In genomic region chr3:84695418-84695817, GRCm38 (mm10) we compare ENCODE assay signal across 9 mouse cellular contexts. TPM values are rescaled to one million over a fixed set of nuclear protein-coding genes. Genes with fewer than 3 reads are reported as not detected.
DNase-seq lines count a peak whose midpoint lies in the region; ATAC-seq lines count a peak whose summit lies in the region.
"Had no signal": no experiment of that assay in that cellular context is flagged by ENCODE, and none has a peak within 500 bp of the region (broad histone marks: within the 10 kb centered on the region; RNA-seq: fewer than 3 reads in every experiment).

No protein-coding gene starts in this region.

- H3K4me3 ChIP-seq in heart, embryonic 14.5 days (ENCODE audit: control insufficient read depth in 1 of 2, insufficient read depth in 1 of 2, low read depth in 1 of 2, low read length in 2 of 2): no peak overlapping the region
- H3K4me3 ChIP-seq in lung, embryonic 16.5 days (ENCODE audit: low read length): no peak overlapping the region
- no peak overlapping the region for H3K4me3 ChIP-seq in embryonic facial prominence, embryonic 14.5 days (ENCODE audit: low read depth, low read length)
- H3K4me3 ChIP-seq in stomach, embryonic 14.5 days (ENCODE audit: low read depth, low read length): no peak overlapping the region
- H3K4me3 ChIP-seq: liver, embryonic 13.5 days had no signal

- H3K4me2 ChIP-seq in heart, embryonic 14.5 days (ENCODE audit: low read length): no peak overlapping the region
- H3K4me2 ChIP-seq in lung, embryonic 16.5 days (ENCODE audit: low read depth, low read length): peak overlapping the region; percentile 48
- H3K4me2 ChIP-seq in embryonic facial prominence, embryonic 14.5 days (ENCODE audit: low read depth, low read length): no peak overlapping the region
- H3K4me2 ChIP-seq in stomach, embryonic 14.5 days (replicated peaks; ENCODE audit: low read depth, low read length): no peak overlapping the region
- H3K4me2 ChIP-seq: liver, embryonic 13.5 days had no signal

- H3K9me3 ChIP-seq in heart, embryonic 14.5 days (ENCODE audit: control insufficient read depth, low read length): no peaks in the 10 kb centered on the region
- H3K9me3 ChIP-seq in lung, embryonic 16.5 days (ENCODE audit: control insufficient read depth, low read length): no peaks in the 10 kb centered on the region
- no peaks in the 10 kb centered on the region for H3K9me3 ChIP-seq in embryonic facial prominence, embryonic 14.5 days (ENCODE audit: control insufficient read depth, low read length)
- H3K9me3 ChIP-seq in stomach, embryonic 14.5 days (ENCODE audit: control insufficient read depth, low read depth, low read length): no peaks in the 10 kb centered on the region
- H3K9me3 ChIP-seq: liver, embryonic 13.5 days had no signal

- H3K4me1 ChIP-seq in heart, embryonic 14.5 days (ENCODE audit: control insufficient read depth in 2 of 2, insufficient read depth in 2 of 2, low read length in 2 of 2): peaks cover 6 to 11% of the 10 kb centered on the region in 2 experiments
- peaks cover 24% of the 10 kb centered on the region for H3K4me1 ChIP-seq in lung, embryonic 16.5 days (replicated peaks; ENCODE audit: control insufficient read depth, insufficient read depth, low read length)
- 0 out of 2 replicates have a peak, but pooled peaks cover 11% of the 10 kb centered on the region for H3K4me1 ChIP-seq in embryonic facial prominence, embryonic 14.5 days (ENCODE audit: control insufficient read depth, insufficient read depth, low read length)
- peaks cover 12% of the 10 kb centered on the region; the same call in 1 of the 2 replicates for H3K4me1 ChIP-seq in stomach, embryonic 14.5 days (ENCODE audit: control insufficient read depth, insufficient read depth, low read length)

- DNase-seq in heart, postnatal 25 days (ENCODE audit: low spot score): no peak
- no peak for DNase-seq in lung, postnatal 25 days (ENCODE audit: low spot score)
- peak; percentile 18 for DNase-seq in embryonic facial prominence, embryonic 14.5 days (ENCODE audit: low spot score)
- no peak for DNase-seq in spleen, postnatal 4 days (ENCODE audit: low spot score in 2 of 2)
- DNase-seq: liver, embryonic 13.5 days; thymus, adult 18-20 months had no signal

- peak; percentile 20; the same call in 1 of the 2 replicates for ATAC-seq in heart, embryonic 14.5 days (ENCODE audit: insufficient number of reproducible peaks, insufficient read depth, low FRiP score, low read depth)
- peak; percentile 46; the same call in 1 of the 2 replicates for ATAC-seq in lung, embryonic 16.5 days (ENCODE audit: low read depth)
- peak; percentile 28; the same call in 1 of the 2 replicates for ATAC-seq in embryonic facial prominence, embryonic 14.5 days (ENCODE audit: low read depth)
- ATAC-seq in stomach, embryonic 14.5 days (ENCODE audit: insufficient number of reproducible peaks, insufficient read depth, low FRiP score, low read depth): peak; percentile 69

- H3K36me3 ChIP-seq in heart, embryonic 14.5 days (ENCODE audit: control insufficient read depth, insufficient read depth, low read length): no peaks in the 10 kb centered on the region
- no peaks in the 10 kb centered on the region for H3K36me3 ChIP-seq in lung, embryonic 16.5 days (ENCODE audit: control insufficient read depth, insufficient read depth, low read length)
- no peaks in the 10 kb centered on the region for H3K36me3 ChIP-seq in embryonic facial prominence, embryonic 14.5 days (ENCODE audit: control insufficient read depth, insufficient read depth, low read length)
- no peaks in the 10 kb centered on the region for H3K36me3 ChIP-seq in stomach, embryonic 14.5 days (ENCODE audit: control insufficient read depth, insufficient read depth, low read length)
- H3K36me3 ChIP-seq: liver, embryonic 13.5 days had no signal

- intact Hi-C loops in heart, postnatal 25 days (cut with DNase I): no loop called here

- no peaks in the 10 kb centered on the region for H3K27me3 ChIP-seq in heart, embryonic 14.5 days (ENCODE audit: control insufficient read depth, insufficient read depth, low read length)
- H3K27me3 ChIP-seq in lung, embryonic 16.5 days (ENCODE audit: control insufficient read depth, insufficient read depth, low read depth, low read length): no peaks in the 10 kb centered on the region
- H3K27me3 ChIP-seq in embryonic facial prominence, embryonic 14.5 days (replicated peaks; ENCODE audit: control insufficient read depth, insufficient read depth, low read length): no peaks in the 10 kb centered on the region
- no peaks in the 10 kb centered on the region for H3K27me3 ChIP-seq in stomach, embryonic 14.5 days (ENCODE audit: control insufficient read depth, insufficient read depth, low read length)

- H3K9ac ChIP-seq in heart, embryonic 14.5 days (ENCODE audit: low read length): no peak overlapping the region
- no peak overlapping the region for H3K9ac ChIP-seq in lung, embryonic 16.5 days (ENCODE audit: low read length)
- no peak overlapping the region for H3K9ac ChIP-seq in embryonic facial prominence, embryonic 14.5 days (ENCODE audit: low read depth, low read length)
- no peak overlapping the region for H3K9ac ChIP-seq in stomach, embryonic 14.5 days (replicated peaks; ENCODE audit: low read depth, low read length)
- H3K9ac ChIP-seq: liver, embryonic 13.5 days had no signal

- 42% methylated on average over 9 of the region's 9 CpGs for WGBS in heart, embryonic 14.5 days
- WGBS in lung, embryonic 16.5 days: 18% methylated on average over 9 of the region's 9 CpGs
- WGBS in embryonic facial prominence, embryonic 14.5 days: 57% methylated on average over 9 of the region's 9 CpGs
- 23% methylated on average over 9 of the region's 9 CpGs for WGBS in stomach, embryonic 14.5 days

- no peak overlapping the region for H3K27ac ChIP-seq in heart, embryonic 14.5 days (replicated peaks in 1 of 2; ENCODE audit: control insufficient read depth in 1 of 2, insufficient read depth in 1 of 2, low read depth in 2 of 2, low read length in 2 of 2)
- H3K27ac ChIP-seq in lung, embryonic 16.5 days (ENCODE audit: low read length): peak overlapping the region; percentile 73
- no peak overlapping the region for H3K27ac ChIP-seq in embryonic facial prominence, embryonic 14.5 days (replicated peaks; ENCODE audit: low read depth, low read length)
- peak overlapping the region; percentile 23; the same call in 1 of the 2 replicates for H3K27ac ChIP-seq in stomach, embryonic 14.5 days (ENCODE audit: low read length)
- H3K27ac ChIP-seq: liver, embryonic 13.5 days had no signal

RNA-seq across cellular contexts. Expression of gene Tmem154, which starts 29.4 kb away (rescaled TPM):
- polyA plus RNA-seq in heart, embryonic 14.5 days (2014; fragmentation: Nextera tagmentation; extraction: Ambion mirVana): 1.2 and 1.8 TPM in 2 replicates
- 1 to 10 TPM; 1.5 TPM for total RNA-seq in heart, postnatal 25 days (2021)
- polyA plus RNA-seq in lung, embryonic 16.5 days (2015; fragmentation: Nextera tagmentation; extraction: Ambion mirVana): 3.4 and 4.1 TPM in 2 replicates
- polyA plus RNA-seq in embryonic facial prominence, embryonic 14.5 days (2014; fragmentation: Nextera tagmentation; extraction: Ambion mirVana): 4.6 TPM in 2 replicates
- 2.8 and 4.1 TPM in 2 replicates for polyA plus RNA-seq in stomach, embryonic 14.5 days (2014; fragmentation: Nextera tagmentation; extraction: Ambion mirVana)

Comparison
In these comparisons a context has a peak if more than half of its experiments do, and no peak if none do; other contexts are left out.
1. H3K27ac ChIP-seq: peak in lung, embryonic 16.5 days (single experiment) and stomach, embryonic 14.5 days (single experiment); none in heart, embryonic 14.5 days (0 of 2) and embryonic facial prominence, embryonic 14.5 days (single experiment).
2. Peak in every context shown above with its lines, with median percentiles within 50 percentile points of each other: ATAC-seq.